Mouse (Mus musculus): ENCODE measurements at regions not wholly inside any gene's neighbourhood (a gene's known extent, or its start where the extent isn't known, plus 50 kb on each side); places are given as distances from the start of the nearest gene placed in this dataset.

DNA sequence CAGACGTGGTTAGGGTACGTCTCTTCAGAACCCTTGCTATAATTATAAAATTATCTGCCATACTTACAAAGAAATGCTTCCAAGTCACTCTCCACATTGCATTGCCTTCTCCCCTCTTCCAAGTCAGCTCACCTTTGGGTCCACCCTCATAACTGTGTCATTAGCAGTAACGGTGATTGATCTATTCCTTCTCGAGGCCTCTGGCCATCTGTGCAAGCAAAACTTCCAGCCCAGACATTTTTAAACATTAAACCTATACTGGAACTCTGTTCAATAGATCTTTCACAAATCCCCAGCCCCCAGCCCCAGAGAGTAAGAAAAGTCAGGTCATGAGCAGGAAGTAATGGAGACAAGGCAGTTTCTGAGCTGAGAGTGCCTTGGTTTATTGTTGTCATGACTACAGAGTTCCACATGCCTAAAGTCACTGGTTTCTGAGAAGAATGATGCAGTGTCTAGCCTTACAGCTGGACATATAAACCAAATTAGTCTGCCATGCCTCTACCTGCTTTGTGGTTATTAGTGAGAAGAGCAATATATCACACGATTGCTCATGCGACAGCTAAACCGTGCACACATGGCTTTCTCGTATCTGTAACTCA is 156.1 kb upstream of the Lrig3 start:
- H3K27ac ChIP-seq (ENCODE audit: insufficient read depth, low read length): no peak overlapping the region
- no peak overlapping the region for H3K4me3 ChIP-seq (ENCODE audit: insufficient read depth, low read length)
- TF ChIP-seq CTCF (IDR thresholded peaks at IDR 0.05; ENCODE audit: borderline replicate concordance, insufficient read depth, low read length) (no peak), POLR2A (IDR thresholded peaks at IDR 0.05; ENCODE audit: low read depth, low read length) (no peak)
- peaks cover 14% of the 10 kb centered on the region for H3K4me1 ChIP-seq (ENCODE audit: control insufficient read depth, insufficient read depth, low read length)

DNA sequence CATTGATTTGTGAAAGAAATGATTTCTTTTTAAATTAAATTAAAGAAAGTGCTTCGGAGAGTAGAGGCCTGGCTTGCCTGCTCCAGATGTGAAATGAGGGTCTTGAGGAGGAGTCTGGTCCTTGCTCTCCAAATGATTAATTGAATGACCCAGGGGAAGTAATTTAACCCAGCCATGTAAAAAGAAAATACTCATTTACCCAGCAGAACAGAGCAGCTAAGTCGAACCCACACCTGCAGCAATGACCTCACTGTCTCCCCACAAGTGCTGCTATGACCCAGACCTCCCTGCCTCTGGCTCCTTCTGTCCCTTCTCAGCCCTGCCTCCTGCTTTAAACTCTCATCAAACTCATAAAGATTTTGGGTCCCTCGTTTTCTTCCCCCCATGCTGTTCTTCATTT is 155.4 kb upstream of the Lrig3 start:
- Histone ChIP-seq H3K4me3 (ENCODE audit: insufficient read depth, low read length) (no peak overlapping the region), H3K4me1 (ENCODE audit: control insufficient read depth, insufficient read depth, low read length) (peaks cover 14% of the 10 kb centered on the region), H3K27ac (ENCODE audit: insufficient read depth, low read length) (no peak overlapping the region)
- TF ChIP-seq CTCF (IDR thresholded peaks at IDR 0.05; ENCODE audit: borderline replicate concordance, insufficient read depth, low read length) (no peak), POLR2A (IDR thresholded peaks at IDR 0.05; ENCODE audit: low read depth, low read length) (no peak)

DNA sequence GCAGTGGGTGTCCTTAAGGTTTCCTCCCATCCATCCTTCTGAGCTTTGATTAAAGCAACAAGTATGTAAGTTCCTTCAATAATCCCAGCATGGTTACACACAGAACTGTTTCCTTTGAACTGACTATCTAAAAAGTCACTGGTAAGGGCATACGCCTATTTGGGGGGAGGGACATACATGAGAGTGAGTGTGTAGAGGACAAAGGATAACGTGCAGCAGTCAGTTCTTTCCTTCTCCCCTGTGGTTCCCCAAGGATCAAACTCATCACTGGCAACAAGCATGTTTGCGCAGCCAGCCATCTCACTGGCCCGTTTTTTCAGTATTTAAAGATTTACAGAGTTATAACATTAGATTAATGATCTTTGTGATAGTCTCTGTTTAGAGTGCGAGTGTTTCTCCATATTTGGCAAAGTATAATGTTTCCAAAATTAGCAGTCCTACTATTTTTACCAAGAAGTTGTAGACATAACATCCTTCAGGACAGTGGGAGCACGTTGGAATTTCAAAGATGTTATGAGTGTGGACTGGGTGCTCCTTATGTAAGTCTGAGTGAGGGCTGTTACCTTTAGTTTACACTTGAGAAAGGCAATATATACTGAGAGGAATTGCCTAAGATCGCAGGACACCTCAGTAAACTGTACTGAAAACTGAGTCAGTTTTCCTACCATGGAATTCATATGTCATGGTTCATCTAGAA is 151.6 kb upstream of the Lrig3 start:
- Histone ChIP-seq H3K4me3 (ENCODE audit: insufficient read depth, low read length) (no peak overlapping the region), H3K4me1 (ENCODE audit: control insufficient read depth, insufficient read depth, low read length) (peaks cover 14% of the 10 kb centered on the region), H3K27ac (ENCODE audit: insufficient read depth, low read length) (no peak overlapping the region)
- TF ChIP-seq CTCF (IDR thresholded peaks at IDR 0.05; ENCODE audit: borderline replicate concordance, insufficient read depth, low read length) (no peak), POLR2A (IDR thresholded peaks at IDR 0.05; ENCODE audit: low read depth, low read length) (no peak)

DNA sequence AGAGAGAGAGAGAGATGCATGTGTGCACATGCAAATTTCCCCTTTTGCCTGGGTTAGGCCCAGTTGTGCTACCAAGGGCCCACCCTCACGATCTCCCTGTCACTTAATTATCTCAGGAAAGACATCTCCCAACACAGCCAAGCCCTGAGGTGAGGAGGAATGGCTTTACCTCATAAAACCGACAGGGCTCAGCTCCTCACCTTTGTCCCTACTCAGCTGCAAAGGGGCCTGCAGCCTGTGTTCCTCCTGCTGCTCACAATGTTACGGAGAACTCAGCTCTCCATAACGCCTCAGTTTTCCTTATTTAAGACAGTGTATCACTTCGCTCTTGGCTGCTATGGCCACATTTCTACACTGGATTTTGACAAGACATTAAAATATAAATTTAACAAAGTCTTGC is 133.8 kb upstream of the Lrig3 start:
- H3K4me3 ChIP-seq (ENCODE audit: insufficient read depth, low read length): no peak overlapping the region
- H3K27ac ChIP-seq (ENCODE audit: insufficient read depth, low read length): no peak overlapping the region
- TF ChIP-seq POLR2A (IDR thresholded peaks at IDR 0.05; ENCODE audit: low read depth, low read length) (no peak), CTCF (IDR thresholded peaks at IDR 0.05; ENCODE audit: borderline replicate concordance, insufficient read depth, low read length) (no peak)
- no peaks in the 10 kb centered on the region for H3K4me1 ChIP-seq (ENCODE audit: control insufficient read depth, insufficient read depth, low read length)

DNA sequence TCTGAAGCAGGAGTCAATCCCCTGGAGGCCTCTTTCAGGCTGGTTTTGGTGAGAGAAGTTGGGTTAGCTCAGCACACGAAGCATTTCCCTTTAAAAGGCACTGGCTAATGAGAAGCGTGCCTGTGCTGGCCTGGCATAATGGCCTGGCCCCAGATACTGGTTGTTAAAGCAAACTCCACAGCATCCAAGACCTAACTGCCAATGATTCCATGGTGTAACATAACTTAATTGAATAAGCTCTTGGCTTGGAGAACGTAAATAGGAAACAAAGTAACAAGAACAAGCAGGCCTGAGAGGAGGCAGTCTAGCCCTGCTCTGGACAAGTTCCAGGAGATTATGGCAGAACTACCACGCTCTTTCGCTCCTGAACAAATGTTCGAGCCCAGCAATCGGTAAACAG is 133.2 kb upstream of the Lrig3 start:
- TF ChIP-seq POLR2A (IDR thresholded peaks at IDR 0.05; ENCODE audit: low read depth, low read length): no peak
- no peak for TF ChIP-seq CTCF (IDR thresholded peaks at IDR 0.05; ENCODE audit: borderline replicate concordance, insufficient read depth, low read length)
- H3K27ac ChIP-seq (ENCODE audit: insufficient read depth, low read length): no peak overlapping the region

DNA sequence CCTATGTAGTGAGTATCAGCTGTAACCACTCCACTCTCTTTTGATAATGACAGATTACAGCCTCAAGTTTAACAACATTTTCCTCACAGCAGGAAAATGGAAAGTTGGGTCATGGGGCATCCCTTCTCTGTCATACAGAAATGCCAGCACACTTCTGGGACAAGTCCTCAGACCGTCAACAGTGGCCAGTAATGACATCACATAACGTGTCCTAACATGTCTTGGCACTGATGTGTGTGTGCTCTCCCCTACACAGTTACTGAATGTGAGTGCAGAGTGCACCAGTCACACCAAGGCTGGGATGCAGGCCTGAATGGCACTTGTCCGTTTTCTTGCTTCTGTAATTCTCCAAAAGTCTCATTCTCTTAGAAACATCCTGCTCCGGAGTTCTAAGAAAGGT is 132.0 kb upstream of the Lrig3 start:
- no peak for TF ChIP-seq CTCF (IDR thresholded peaks at IDR 0.05; ENCODE audit: borderline replicate concordance, insufficient read depth, low read length)
- TF ChIP-seq POLR2A (IDR thresholded peaks at IDR 0.05; ENCODE audit: low read depth, low read length): no peak
- no peak overlapping the region for H3K27ac ChIP-seq (ENCODE audit: insufficient read depth, low read length)
- no peaks in the 10 kb centered on the region; the same call in 1 of the 2 replicates for H3K4me1 ChIP-seq (ENCODE audit: control insufficient read depth, insufficient read depth, low read length)
- H3K4me3 ChIP-seq (ENCODE audit: insufficient read depth, low read length): no peak overlapping the region

More for the DNA sequence above, 133.2 kb upstream of the Lrig3 start:
- Histone ChIP-seq H3K4me1 (ENCODE audit: control insufficient read depth, insufficient read depth, low read length) (no peaks in the 10 kb centered on the region), H3K4me3 (ENCODE audit: insufficient read depth, low read length) (no peak overlapping the region)

DNA sequence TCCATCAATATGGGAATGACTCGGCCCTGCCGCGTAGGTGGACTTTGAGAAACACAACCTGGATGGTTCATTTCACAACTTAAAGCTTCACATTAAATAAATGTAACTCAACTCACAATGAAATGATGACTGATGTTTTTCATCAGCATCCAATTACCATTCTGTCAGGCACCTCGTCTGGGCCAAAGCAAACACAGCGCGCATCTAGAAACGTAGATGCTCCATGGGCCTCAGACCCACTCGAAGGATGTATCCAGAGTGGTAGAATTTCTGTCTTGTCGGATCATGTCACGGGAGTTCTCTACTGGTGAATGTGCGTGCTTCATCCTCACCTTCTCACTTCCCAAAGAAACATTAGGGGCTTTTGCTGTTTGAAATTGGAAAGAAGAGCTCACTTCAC is 127.0 kb upstream of the Lrig3 start:
- Histone ChIP-seq H3K4me1 (ENCODE audit: control insufficient read depth, insufficient read depth, low read length) (no peaks in the 10 kb centered on the region; the same call in 1 of the 2 replicates), H3K27ac (ENCODE audit: insufficient read depth, low read length) (no peak overlapping the region), H3K4me3 (ENCODE audit: insufficient read depth, low read length) (no peak overlapping the region)
- TF ChIP-seq POLR2A (IDR thresholded peaks at IDR 0.05; ENCODE audit: low read depth, low read length): no peak
- TF ChIP-seq CTCF (IDR thresholded peaks at IDR 0.05; ENCODE audit: borderline replicate concordance, insufficient read depth, low read length): no peak

DNA sequence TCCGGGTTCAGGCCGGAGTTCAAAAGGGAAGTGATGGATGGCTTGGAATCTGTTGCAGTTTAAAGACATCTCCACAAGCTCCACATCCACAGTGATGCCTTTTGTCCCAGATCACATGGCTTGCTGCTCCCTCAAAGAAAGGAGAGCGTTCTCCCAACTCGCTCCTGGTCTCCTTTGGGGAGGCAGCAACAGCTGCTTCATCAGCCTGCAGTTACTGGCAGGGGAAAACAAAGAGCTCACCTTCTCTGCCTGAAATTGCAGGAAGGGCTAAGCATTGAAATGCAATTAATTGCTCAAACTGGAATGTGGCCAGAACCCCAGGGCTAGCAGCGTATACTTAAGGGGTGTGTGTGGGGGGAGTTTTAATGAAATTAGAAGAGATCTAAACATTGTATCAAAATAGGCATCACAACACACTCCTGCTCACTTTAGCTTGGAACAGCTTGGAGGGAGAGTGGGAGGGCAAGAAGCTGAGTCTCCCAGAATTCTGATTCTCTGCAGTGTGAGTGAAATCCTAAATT is 126.3 kb upstream of the Lrig3 start:
- H3K4me3 ChIP-seq (ENCODE audit: insufficient read depth, low read length): no peak overlapping the region
- no peak overlapping the region for H3K27ac ChIP-seq (ENCODE audit: insufficient read depth, low read length)
- H3K4me1 ChIP-seq (ENCODE audit: control insufficient read depth, insufficient read depth, low read length): no peaks in the 10 kb centered on the region; the same call in 1 of the 2 replicates
- TF ChIP-seq POLR2A (IDR thresholded peaks at IDR 0.05; ENCODE audit: low read depth, low read length): no peak
- TF ChIP-seq CTCF (IDR thresholded peaks at IDR 0.05; ENCODE audit: borderline replicate concordance, insufficient read depth, low read length): no peak

DNA sequence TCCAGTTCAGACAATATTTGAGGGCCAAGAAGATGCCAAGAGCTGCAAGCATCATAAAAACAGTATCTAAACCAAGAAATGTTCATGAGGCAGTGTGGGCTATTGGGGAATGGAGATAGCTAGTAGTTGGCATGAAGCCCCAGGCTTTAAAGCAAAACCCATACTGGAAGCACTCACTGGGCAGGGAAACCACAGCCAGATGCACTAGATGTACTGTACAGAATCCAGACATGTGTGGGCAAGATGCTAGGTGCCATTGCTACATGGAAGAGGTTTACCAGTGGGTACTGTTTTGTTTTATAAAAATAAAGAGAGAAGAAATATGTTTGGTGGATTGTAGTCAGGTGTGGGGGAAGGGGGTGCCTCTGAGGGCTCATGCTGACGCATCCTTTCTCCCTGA is 125.6 kb upstream of the Lrig3 start:
- Histone ChIP-seq H3K27ac (ENCODE audit: insufficient read depth, low read length) (no peak overlapping the region), H3K4me3 (ENCODE audit: insufficient read depth, low read length) (no peak overlapping the region), H3K4me1 (ENCODE audit: control insufficient read depth, insufficient read depth, low read length) (no peaks in the 10 kb centered on the region; the same call in 1 of the 2 replicates)
- TF ChIP-seq POLR2A (IDR thresholded peaks at IDR 0.05; ENCODE audit: low read depth, low read length) (no peak), CTCF (IDR thresholded peaks at IDR 0.05; ENCODE audit: borderline replicate concordance, insufficient read depth, low read length) (no peak)

DNA sequence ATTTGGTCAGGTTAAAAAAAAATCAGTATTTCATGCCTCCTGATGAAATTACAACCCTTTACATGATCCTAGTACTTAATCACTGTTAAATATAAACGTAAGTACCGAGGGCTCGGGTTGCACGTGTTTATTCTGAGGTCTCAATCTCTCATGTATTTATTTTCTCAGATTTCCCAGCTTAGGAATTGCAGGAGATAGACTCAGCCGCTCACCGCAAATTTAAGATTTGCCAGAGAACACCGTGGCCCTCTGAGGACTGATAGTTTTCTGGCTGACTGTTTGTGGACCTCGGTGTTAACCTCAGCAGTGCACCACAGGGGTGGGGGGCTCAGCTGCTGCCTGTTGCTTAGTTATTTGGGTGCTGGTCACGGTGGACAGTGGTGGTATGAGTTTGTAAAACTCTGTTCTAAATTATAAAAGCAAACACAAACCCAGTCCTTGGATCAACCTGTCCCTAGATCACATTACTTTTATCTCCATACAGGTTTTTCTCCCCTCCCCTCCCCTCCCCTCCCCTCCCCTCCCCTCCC is 121.6 kb upstream of the Lrig3 start:
- no peak for TF ChIP-seq POLR2A (IDR thresholded peaks at IDR 0.05; ENCODE audit: low read depth, low read length)
- TF ChIP-seq CTCF (IDR thresholded peaks at IDR 0.05; ENCODE audit: borderline replicate concordance, insufficient read depth, low read length): no peak
- Histone ChIP-seq H3K27ac (ENCODE audit: insufficient read depth, low read length) (no peak overlapping the region), H3K4me1 (ENCODE audit: control insufficient read depth, insufficient read depth, low read length) (no peaks in the 10 kb centered on the region; the same call in 1 of the 2 replicates), H3K4me3 (ENCODE audit: insufficient read depth, low read length) (no peak overlapping the region)

All from embryonic fibroblast, embryonic 13.5 days (primary cell).